8 mouse cellular contexts compared by ENCODE assay signal in the genomic region with DNA sequence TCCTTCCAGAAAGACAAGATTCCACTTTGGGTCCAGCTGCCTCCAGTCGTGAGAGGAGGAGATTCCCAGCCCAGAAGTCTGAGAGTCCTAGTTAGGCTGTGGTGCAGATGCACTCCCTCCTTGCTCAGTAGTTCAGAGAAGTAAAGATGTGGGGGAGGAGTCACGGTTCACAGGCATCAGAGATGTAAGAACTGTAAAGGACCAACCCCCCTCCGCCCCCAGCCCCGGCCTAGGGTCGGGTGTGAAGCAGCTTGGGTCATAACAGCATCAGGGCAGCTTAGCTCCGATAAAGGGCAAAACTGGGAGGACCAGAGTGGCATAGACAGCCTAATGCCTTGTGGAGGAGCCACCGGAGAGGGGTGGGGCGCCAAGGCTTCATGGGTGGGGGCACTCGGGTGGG. TPM values are rescaled to one million over a fixed set of nuclear protein-coding genes. Genes with fewer than 3 reads are reported as not detected.
DNase-seq lines count a peak whose midpoint lies in the region; ATAC-seq and TF ChIP-seq lines count a peak whose summit lies in the region.

No protein-coding gene starts in this region.

- H3K4me2 ChIP-seq in hindbrain, embryonic 14.5 days (replicated peaks), result peak overlapping the region; percentile 48
- peak overlapping the region; percentile 50 for H3K4me2 ChIP-seq in midbrain, embryonic 12.5 days (replicated peaks)

- intact Hi-C loops in left cerebral cortex, adult 2 months (cut with DNase I), result loop anchor here (2.0 to 5.0 kb wide), 2 partner anchors 74 to 171 kb away; no protein-coding TSS in a partner anchor

- ATAC-seq in hindbrain, embryonic 14.5 days (ENCODE audit: low FRiP score), result peak; percentile 26; the same call in 1 of the 2 replicates
- ATAC-seq in midbrain, embryonic 12.5 days (ENCODE audit: low FRiP score, low read depth), result peak; percentile 28

- H3K9ac ChIP-seq in hindbrain, embryonic 14.5 days, result peak overlapping the region; percentile 11
- peak overlapping the region; percentile 52; the same call in 1 of the 2 replicates for H3K9ac ChIP-seq in midbrain, embryonic 12.5 days (replicated peaks)

- H3K36me3 ChIP-seq in hindbrain, embryonic 14.5 days (replicated peaks; ENCODE audit: control insufficient read depth, insufficient read depth), result peaks cover 14% of the 10 kb centered on the region
- H3K36me3 ChIP-seq in midbrain, embryonic 12.5 days, result peaks cover 10% of the 10 kb centered on the region; the same call in 1 of the 2 replicates

- no peaks in the 10 kb centered on the region for H3K9me3 ChIP-seq in hindbrain, embryonic 14.5 days (ENCODE audit: control insufficient read depth, low read length)
- H3K9me3 ChIP-seq in midbrain, embryonic 12.5 days, result no peaks in the 10 kb centered on the region

- peaks cover 7% of the 10 kb centered on the region; the same call in 1 of the 2 replicates for H3K4me1 ChIP-seq in hindbrain, embryonic 14.5 days (replicated peaks; ENCODE audit: control insufficient read depth, insufficient read depth, low read length)
- peaks cover 14% of the 10 kb centered on the region for H3K4me1 ChIP-seq in midbrain, embryonic 12.5 days

- no peak for TF ChIP-seq CTCF in left cerebral cortex, adult 2 months (IDR thresholded peaks at IDR 0.05)

- H3K27ac ChIP-seq in left cerebral cortex, adult 2 months, result no peak overlapping the region
- H3K27ac ChIP-seq in hindbrain, embryonic 14.5 days, result no peak overlapping the region; the same call in 1 of the 2 replicates
- no peak overlapping the region for H3K27ac ChIP-seq in midbrain, embryonic 12.5 days (replicated peaks)

- WGBS in hindbrain, embryonic 14.5 days, result 6% methylated on average over 9 of the region's 9 CpGs
- WGBS in midbrain, embryonic 12.5 days, result 6% methylated on average over 9 of the region's 9 CpGs

- H3K27me3 ChIP-seq in hindbrain, embryonic 14.5 days (ENCODE audit: control insufficient read depth, insufficient read depth, low read length), result peaks cover 24% of the 10 kb centered on the region
- H3K27me3 ChIP-seq in midbrain, embryonic 12.5 days, result peaks cover 43% of the 10 kb centered on the region

- DNase-seq in left cerebral cortex, adult 2 months (ENCODE audit: extremely low spot score in 1 of 2, low spot score in 2 of 2), result no peak
- no peak for DNase-seq in left cerebral cortex, adult 18-20 months (ENCODE audit: low spot score in 2 of 2)
- peak; percentile 40 for DNase-seq in embryo, embryonic 11 days
- DNase-seq in hindbrain, embryonic 14.5 days (ENCODE audit: low spot score), result no peak
- DNase-seq in adrenal gland, postnatal 14 days, result no peak
- no peak for DNase-seq in Muller cell, postnatal 12 days (ENCODE audit: inconsistent ontology term)
- no peak for DNase-seq in urinary bladder, postnatal 14 days (ENCODE audit: low spot score)

- peak overlapping the region; percentile 43 for H3K4me3 ChIP-seq in left cerebral cortex, adult 2 months
- H3K4me3 ChIP-seq in hindbrain, embryonic 14.5 days (replicated peaks; ENCODE audit: low read length), result peak overlapping the region; percentile 35
- H3K4me3 ChIP-seq in midbrain, embryonic 12.5 days, result peak overlapping the region; percentile 42

RNA-seq across cellular contexts. Expression of gene Adora2a, which starts 0.2 kb away (rescaled TPM):
- 10 to 100 TPM in 1 of 2 experiments, 1 to 10 TPM in 1; 6.8 to 18.7 TPM for total RNA-seq in left cerebral cortex, adult 2 months (2021)
- total RNA-seq in left cerebral cortex, adult 18-20 months (2021), result 10 to 100 TPM; 17.3 to 35.0 TPM
- 4.9 and 5.2 TPM in 2 replicates for polyA plus RNA-seq in hindbrain, embryonic 14.5 days (2014; fragmentation: Nextera tagmentation; extraction: Ambion mirVana)
- polyA plus RNA-seq in midbrain, embryonic 12.5 days (2016; fragmentation: Nextera tagmentation; extraction: Ambion mirVana), result 1.7 and 2.7 TPM in 2 replicates
- total RNA-seq in adrenal gland, postnatal 14 days (2021), result 6.9 and 10.6 TPM in 2 replicates
